Mouse (Mus musculus) E14TG2a.4 (cell line): Measurements from ENCODE around the gene Klf12.

Experiments used
- CTCF ChIP-seq: conservative IDR thresholded peaks from 2 replicates; pipeline ENCODE4 v1.5.1; 2014; ENCODE audit warnings: low read length
- POU5F1 ChIP-seq: IDR thresholded peaks from 2 replicates; pipeline ENCODE4 v1.6.1; 2014; ENCODE audit warnings: low read length, borderline replicate concordance

- TF ChIP-seq CTCF (no peak), POU5F1 (no peak)
These were observed 2.7 kb downstream of the Klf12 start for GRCm38 (mm10) chr14:100281734-100282133.
